Mouse (Mus musculus): ENCODE results near the gene Dand5.
"Not testable (repeated sequence)": the region's sequence is repeated elsewhere in the genome, so short reads cannot be mapped to it uniquely, and the experiment has no call there.

Gene Dand5

GRCm38 (mm10) chr8:84834866-84835855 is 12.5 kb upstream of the Dand5 start:
- peak in 1 of 2 experiments; percentile 64 for DNase-seq (ENCODE audit: low spot score in 2 of 2)

GRCm38 (mm10) chr8:84834002-84834865 is 11.6 kb upstream of the Dand5 start:
- peak; percentile 22 to 68 for DNase-seq (ENCODE audit: low spot score in 2 of 2)

DNA sequence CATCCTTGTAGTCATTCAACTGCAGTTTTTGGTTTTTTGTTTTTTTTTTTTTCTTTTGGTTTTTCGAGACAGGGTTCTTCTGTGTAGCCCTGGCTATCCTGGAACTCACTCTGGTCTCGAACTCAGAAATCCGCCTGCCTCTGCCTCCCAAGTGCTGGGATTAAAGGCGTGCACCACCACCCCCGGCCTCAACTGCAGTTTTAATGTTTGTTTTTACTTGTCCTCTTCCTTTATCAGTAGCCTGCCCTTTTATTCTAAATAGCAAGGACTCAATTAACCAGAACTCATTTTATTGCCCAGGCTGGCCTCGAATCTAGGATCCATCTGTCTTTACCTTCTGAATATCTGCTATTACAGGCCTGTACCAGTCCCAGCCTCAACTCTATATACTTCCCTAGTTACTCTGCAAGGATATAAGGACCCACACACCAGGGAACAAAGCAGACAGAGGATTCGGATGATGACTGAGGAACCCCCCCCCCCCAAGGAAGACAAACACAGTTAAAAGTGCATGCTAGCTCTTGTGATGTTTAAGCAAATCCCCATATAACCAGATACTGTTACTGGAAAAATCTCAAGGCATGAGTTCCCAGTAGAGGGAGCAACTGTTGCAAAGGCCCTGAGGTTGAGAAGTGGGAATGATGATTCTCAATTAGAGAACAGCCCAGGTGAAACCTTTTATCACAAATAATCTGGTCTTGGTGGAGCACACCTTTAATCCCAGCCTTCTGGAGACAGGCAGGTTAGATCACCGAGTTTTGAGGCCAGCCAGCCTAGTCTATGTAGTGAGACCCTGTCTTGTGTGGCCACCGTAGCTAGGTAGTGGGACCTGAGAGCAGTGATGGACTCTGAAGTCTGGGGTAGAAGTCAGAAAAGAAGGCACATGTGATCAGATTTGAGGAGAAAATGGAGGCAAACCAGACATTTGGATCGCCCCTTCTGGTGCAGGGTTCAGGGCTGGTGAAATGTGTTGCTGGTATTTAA is 10.4 kb upstream of the Dand5 start:
- DNase-seq (ENCODE audit: low spot score in 2 of 2): peak in 1 of 2 experiments; percentile 66

DNA sequence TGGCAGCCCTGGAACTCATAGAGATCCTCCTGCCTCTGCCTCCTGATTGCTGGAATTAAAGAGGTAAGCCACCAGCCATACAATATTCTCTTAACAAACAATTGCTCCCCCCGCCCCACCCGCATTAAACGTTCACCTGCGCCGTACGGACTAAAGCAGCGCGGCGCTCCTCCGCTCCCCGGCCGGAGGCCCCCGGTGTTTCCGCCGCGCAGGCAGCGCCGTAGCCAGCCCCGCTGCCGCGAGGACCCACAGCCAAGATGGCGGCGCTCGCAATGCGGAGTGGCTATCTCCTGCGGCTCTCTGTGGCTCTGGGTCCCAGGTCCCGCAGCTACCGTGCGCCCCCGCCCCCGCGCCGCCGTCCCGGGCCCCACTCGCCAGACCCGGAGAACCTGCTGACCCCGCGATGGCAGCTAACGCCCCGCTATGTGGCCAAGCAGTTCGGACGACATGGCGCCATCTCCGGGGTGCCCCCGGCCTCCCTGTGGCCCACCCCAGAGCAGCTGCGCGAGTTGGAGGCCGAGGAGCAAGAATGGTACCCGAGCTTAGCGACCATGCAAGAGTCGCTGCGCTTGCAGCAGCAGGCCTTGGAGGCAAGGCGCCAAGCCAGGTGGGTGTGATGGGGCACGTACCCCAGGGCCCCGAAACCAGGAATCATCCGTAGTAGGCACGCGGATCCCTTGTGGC is 9.6 kb upstream of the Dand5 start:
- DNase-seq (ENCODE audit: low spot score in 2 of 2): peak; percentile 91 to 95

- DNase-seq (ENCODE audit: low spot score in 2 of 2): peak; percentile 71 to 82
Observed at GRCm38 (mm10) chr8:84831490-84831889, 8.9 kb upstream of the Dand5 start, which contains the start of gene Gadd45gip1. Gene Gadd45gip1, plus strand, starts transcription at chr8:84831522.

- not testable (repeated sequence) for DNase-seq (ENCODE audit: low spot score in 2 of 2)
Observed at GRCm38 (mm10) chr8:84826518-84826917, 3.9 kb upstream of the Dand5 start.

DNA sequence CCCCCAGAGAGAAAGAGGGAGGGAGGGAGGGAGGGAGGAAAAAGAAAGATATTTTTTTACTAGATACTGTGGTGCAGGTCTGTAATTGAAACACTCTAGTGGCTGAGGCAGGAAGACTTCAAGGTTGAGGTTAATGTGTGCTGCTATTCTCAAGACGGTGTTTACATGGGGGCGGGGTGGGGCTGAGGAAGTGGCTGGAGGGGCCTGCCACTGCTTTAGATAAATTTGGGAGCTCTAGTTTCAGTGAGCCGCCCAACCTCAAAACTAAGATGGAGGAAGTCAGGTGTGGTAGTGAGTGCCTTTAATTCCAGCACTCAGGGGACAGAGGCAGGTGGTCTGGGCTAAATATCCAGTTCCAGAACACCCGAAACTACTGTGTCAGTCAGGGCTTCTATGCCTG is 3.0 kb upstream of the Dand5 start:
- DNase-seq (ENCODE audit: low spot score in 2 of 2): peak in 1 of 2 experiments; percentile 65

DNA sequence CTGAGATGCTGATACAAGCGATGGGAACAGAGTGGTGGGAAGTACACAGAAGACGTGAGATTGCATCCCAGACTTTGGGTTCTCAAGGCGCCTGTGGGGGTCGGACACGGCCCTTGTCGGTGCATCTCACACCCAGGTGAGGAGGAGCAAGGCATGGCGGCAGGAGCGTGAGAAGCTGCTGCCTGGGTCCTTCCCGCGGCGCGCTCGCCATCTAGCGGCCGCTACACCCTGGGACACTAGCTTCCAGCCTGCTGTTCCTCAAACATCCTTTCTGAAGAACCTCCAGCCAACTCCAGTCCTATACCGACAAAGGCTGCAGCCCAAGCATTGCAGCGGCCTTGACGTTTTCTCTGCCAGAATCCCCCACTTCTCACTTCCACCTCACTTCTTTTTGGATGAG is 1.0 kb upstream of the Dand5 start:
- peak; percentile 62 to 85 for DNase-seq (ENCODE audit: low spot score in 2 of 2)

GRCm38 (mm10) chr8:84816117-84816516 is 6.5 kb downstream of the Dand5 start:
- no peak for DNase-seq (ENCODE audit: low spot score in 2 of 2)

GRCm38 (mm10) chr8:84815547-84815946 is 7.1 kb downstream of the Dand5 start:
- peak; percentile 97 to 100 for DNase-seq (ENCODE audit: low spot score in 2 of 2)

- no peak for DNase-seq (ENCODE audit: low spot score in 2 of 2)
Observed at GRCm38 (mm10) chr8:84814555-84815441, 7.8 kb downstream of the Dand5 start.

DNA sequence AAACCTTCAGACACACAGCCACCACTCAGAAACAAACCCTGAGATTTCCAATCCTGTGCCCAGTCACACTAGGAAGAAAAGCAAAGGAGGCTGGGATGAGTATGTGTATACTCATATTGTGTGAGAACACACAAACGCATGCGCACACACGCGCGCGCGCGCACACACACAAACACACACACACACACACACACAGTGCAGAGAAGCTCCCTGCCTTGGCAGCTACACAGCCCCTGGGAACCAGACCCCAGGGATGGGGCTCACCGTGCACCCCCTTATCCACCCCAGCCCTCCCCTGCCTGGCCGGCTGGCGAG is 8.4 kb downstream of the Dand5 start:
- DNase-seq (ENCODE audit: low spot score in 2 of 2): no peak

- no peak for DNase-seq (ENCODE audit: low spot score in 2 of 2)
Observed at GRCm38 (mm10) chr8:84813830-84814229, 8.8 kb downstream of the Dand5 start.

DNA sequence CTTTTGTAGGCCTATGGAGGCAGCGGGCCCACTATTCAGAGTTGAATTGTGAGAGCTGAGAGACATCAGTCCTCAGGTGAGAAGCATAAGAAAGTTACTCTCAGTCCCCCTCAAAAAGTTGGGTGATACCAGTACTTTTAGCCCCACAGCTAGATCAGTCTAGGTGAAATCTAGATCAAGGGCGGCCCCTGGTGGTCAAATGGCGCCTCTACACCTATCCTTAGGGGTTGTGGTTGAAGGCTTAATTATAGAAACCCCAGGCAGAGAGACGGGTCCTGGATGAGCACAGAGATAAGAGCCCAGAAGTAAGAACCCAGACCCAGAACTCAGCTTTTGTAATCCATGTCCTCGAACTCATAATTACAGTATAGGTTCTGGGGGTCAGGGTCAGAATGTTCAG is 9.6 kb downstream of the Dand5 start:
- peak; percentile 86 to 95 for DNase-seq (ENCODE audit: low spot score in 2 of 2)

GRCm38 (mm10) chr8:84811303-84811702 is 11.3 kb downstream of the Dand5 start:
- DNase-seq (ENCODE audit: low spot score in 2 of 2): no peak

GRCm38 (mm10) chr8:84810896-84811295 is 11.7 kb downstream of the Dand5 start:
- peak; percentile 93 to 98 for DNase-seq (ENCODE audit: low spot score in 2 of 2)

DNA sequence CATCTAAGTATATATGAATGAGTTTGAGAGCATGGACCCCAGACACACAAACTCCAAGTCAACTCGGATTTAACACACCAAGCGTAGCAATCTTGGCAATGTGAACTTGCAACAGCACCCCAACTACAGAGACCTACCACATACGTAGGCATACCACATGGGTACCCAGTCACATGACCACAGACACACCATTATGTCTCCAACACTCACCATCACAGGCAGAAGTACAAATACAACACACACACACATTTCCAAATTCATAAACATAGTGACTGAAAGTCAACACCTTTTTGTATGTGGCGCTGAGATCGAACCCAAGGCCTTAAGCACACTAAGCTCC is 12.7 kb downstream of the Dand5 start:
- no peak for DNase-seq (ENCODE audit: low spot score in 2 of 2)

DNA sequence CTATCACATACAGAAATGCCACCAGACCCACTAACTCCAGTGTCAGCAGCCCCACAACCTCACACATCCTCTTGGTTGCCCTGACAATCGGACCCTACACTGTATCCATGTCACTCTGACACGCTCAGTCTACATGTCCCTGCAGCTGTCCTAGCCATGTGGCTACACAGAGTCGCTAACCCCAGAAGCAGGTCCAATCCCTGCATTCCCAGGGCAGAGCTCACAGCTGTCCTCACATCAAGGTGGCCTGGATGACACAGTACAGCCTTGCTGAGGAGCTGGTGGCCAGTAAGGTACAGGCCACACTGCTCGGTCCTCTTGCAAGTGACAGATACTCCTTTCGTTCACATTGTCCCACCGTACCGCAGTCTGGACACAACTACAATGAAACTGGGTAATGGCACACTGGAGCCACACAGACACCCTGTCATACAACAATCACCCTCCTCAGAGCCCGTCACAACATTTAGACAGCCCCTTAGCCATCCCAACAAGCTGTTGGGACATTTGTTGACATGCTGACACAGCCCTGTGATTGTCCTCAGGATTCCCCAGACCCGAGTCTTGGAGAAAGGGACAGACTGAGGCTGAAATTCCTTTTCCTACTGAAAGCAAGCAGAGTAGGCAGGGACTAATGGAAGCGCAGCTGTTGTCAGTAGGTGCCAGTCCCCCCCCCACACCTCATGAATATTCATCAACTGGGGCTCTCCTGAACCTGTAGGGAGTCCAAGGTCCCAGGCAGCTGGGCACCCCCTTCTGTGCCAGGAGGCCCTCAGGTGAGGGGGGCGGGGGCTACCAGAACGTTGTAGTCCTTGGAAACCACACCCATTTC is 13.3 kb downstream of the Dand5 start:
- DNase-seq (ENCODE audit: low spot score in 2 of 2): no peak

DNA sequence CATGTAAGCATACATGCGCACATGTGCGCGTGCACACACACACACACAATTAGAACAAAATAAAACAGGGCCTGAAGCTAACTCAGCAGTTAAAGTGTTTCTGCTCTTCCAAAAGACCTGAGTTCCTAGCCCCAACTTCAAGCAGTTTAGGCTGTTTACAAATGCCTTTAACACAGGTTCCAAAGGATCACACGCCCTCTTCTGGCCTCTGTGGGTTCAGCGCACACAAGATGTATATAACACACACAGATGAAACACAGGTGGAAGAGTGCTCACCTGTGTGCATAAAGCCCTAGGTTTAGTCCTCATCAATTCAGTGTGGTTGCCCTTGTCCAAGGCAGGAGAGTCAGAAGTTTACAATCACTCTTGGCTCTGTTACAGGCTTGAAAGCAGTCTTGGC is 16.6 kb downstream of the Dand5 start:
- DNase-seq (ENCODE audit: low spot score in 2 of 2): no peak
